16 mouse cellular contexts compared by ENCODE assay signal in genomic region chr19:53536731-53537666, GRCm38 (mm10). TPM values are rescaled to one million over a fixed set of nuclear protein-coding genes. Genes with fewer than 3 reads are reported as not detected.
A peak's percentile ranks its signal among the peaks of the same experiment; 100 is the strongest.
DNase-seq lines count a peak whose midpoint lies in the region; ATAC-seq and TF ChIP-seq lines count a peak whose summit lies in the region.
"Had no signal": no experiment of that assay in that cellular context is flagged by ENCODE, and none has a peak within 500 bp of the region (broad histone marks: within the 10 kb centered on the region; RNA-seq: fewer than 3 reads in every experiment).

No protein-coding gene starts in this region.

- no peak overlapping the region for H3K9ac ChIP-seq in heart, embryonic 16.5 days (ENCODE audit: low read length)
- H3K9ac ChIP-seq: liver, embryonic 14.5 days had no signal

- peaks cover 19% of the 10 kb centered on the region; the same call in 1 of the 2 replicates for H3K36me3 ChIP-seq in heart, embryonic 16.5 days (ENCODE audit: control insufficient read depth, insufficient read depth)
- H3K36me3 ChIP-seq in E14TG2a.4 (ENCODE audit: insufficient read depth, low read length): peaks cover 86% of the 10 kb centered on the region

- no peaks in the 10 kb centered on the region for H3K9me3 ChIP-seq in heart, embryonic 16.5 days (replicated peaks; ENCODE audit: control insufficient read depth, low read length)
- H3K9me3 ChIP-seq in E14TG2a.4 (ENCODE audit: low read length): no peaks in the 10 kb centered on the region

- 77% methylated on average over 17 of the region's 17 CpGs for WGBS in heart, embryonic 16.5 days

- DNase-seq in heart, postnatal 36 days: no peak
- peak; percentile 57 for DNase-seq in thymus, postnatal 25 days
- DNase-seq in lung, postnatal 4 days: no peak
- DNase-seq in adrenal gland, postnatal 36 days: no peak
- DNase-seq in testis, postnatal 10 days (ENCODE audit: low spot score): no peak
- DNase-seq: heart, postnatal 14 days; lung, postnatal 10 days; right cerebral cortex, postnatal 14 days had no signal

- H3K27ac ChIP-seq in heart, embryonic 16.5 days (ENCODE audit: low read length): peak overlapping the region; percentile 25; the same call in 1 of the 2 replicates
- H3K27ac ChIP-seq: hindbrain, postnatal 0 days; liver, embryonic 14.5 days had no signal

- H3K4me1 ChIP-seq in heart, embryonic 16.5 days (ENCODE audit: control insufficient read depth, insufficient read depth, low read length): peaks cover 15% of the 10 kb centered on the region
- peaks cover 58% of the 10 kb centered on the region for H3K4me1 ChIP-seq in E14TG2a.4 (replicated peaks; ENCODE audit: low read depth, low read length)

- TF ChIP-seq CTCF in E14TG2a.4 (conservative IDR thresholded peaks at IDR 0.05; ENCODE audit: low read length): no peak

- no peaks in the 10 kb centered on the region for H3K27me3 ChIP-seq in heart, embryonic 16.5 days (ENCODE audit: control insufficient read depth, insufficient read depth, low read length)
- peaks cover 6% of the 10 kb centered on the region for H3K27me3 ChIP-seq in E14TG2a.4 (ENCODE audit: insufficient read depth, low read length)

- no peak; the same call in 1 of the 2 replicates for ATAC-seq in heart, embryonic 16.5 days (replicated peaks; ENCODE audit: extremely low read depth, insufficient read depth, low FRiP score)
- peak; percentile 28 to 32; a peak in 2 of 4 replicates for ATAC-seq in hematopoietic stem cell, adult 5-6 weeks (replicated peaks in 1 of 2; ENCODE audit: insufficient read depth in 1 of 2, low FRiP score in 2 of 2, low TSS enrichment in 1 of 2, low read depth in 1 of 2, poor library complexity in 2 of 2, severe bottlenecking in 2 of 2)
- ATAC-seq: hindbrain, postnatal 0 days had no signal

- H3K4me2 ChIP-seq in heart, embryonic 16.5 days (ENCODE audit: low read depth, low read length): no peak overlapping the region
- H3K4me2 ChIP-seq: midbrain, embryonic 11.5 days had no signal

- intact Hi-C loops in heart, postnatal 36 days (cut with DNase I): no loop called here

- H3K4me3 ChIP-seq in heart, embryonic 16.5 days (ENCODE audit: low read length): no peak overlapping the region
- H3K4me3 ChIP-seq in E14TG2a.4 (replicated peaks; ENCODE audit: low read length): 0 out of 2 replicates have a peak overlapping the region, but pooled peaks have one; percentile 3
- H3K4me3 ChIP-seq: erythroblast, embryonic 14.5 days; myocyte had no signal

RNA-seq across cellular contexts. Expression of gene Dusp5, which starts 8.1 kb away (rescaled TPM):
- 9.0 and 11.5 TPM in 2 replicates for polyA plus RNA-seq in heart, embryonic 16.5 days (2015; fragmentation: Nextera tagmentation; extraction: Ambion mirVana)
- 10 to 100 TPM in 1 of 2 experiments, 1 to 10 TPM in 1; 4.1 to 12.8 TPM for total RNA-seq in heart, postnatal 36 days (2021)
- 67.9 and 102 TPM in 2 replicates for total RNA-seq in hematopoietic stem cell, adult 5-6 weeks (2017)
- total RNA-seq in adrenal gland, postnatal 36 days (2021): 10 to 100 TPM; 16.1 to 29.8 TPM

RNA-seq across cellular contexts. Expression of gene Nutf2-ps1, which starts 51.9 kb away (rescaled TPM):
- 260 and 349 TPM in 2 replicates for polyA plus RNA-seq in heart, embryonic 16.5 days (2015; fragmentation: Nextera tagmentation; extraction: Ambion mirVana)
- 10 to 100 TPM; 68.3 to 78.2 TPM for total RNA-seq in heart, postnatal 36 days (2021)
- 95.6 and 160 TPM in 2 replicates for total RNA-seq in hematopoietic stem cell, adult 5-6 weeks (2017)
- 10 to 100 TPM; 74.1 to 79.8 TPM for total RNA-seq in adrenal gland, postnatal 36 days (2021)
